Mouse (Mus musculus) cerebellum, adult 2 months (tissue): Measurements from ENCODE around the gene Ugt2b35.

Experiments
- CTCF ChIP-seq: fragments of 200-500 bp; IDR thresholded peaks from 2 replicates; pipeline ENCODE4 v1.5.1; 2011; ENCODE audit warnings: low read depth, mild to moderate bottlenecking, control low read depth, low read length, moderate library complexity, borderline replicate concordance; ENCODE audit not compliant: insufficient read depth
- POLR2A ChIP-seq: fragments of 200-500 bp; IDR thresholded peaks from 2 replicates; pipeline ENCODE4 v1.6.1; 2011; ENCODE audit warnings: low read length, control low read depth, borderline replicate concordance; ENCODE audit not compliant: insufficient read depth

DNA sequence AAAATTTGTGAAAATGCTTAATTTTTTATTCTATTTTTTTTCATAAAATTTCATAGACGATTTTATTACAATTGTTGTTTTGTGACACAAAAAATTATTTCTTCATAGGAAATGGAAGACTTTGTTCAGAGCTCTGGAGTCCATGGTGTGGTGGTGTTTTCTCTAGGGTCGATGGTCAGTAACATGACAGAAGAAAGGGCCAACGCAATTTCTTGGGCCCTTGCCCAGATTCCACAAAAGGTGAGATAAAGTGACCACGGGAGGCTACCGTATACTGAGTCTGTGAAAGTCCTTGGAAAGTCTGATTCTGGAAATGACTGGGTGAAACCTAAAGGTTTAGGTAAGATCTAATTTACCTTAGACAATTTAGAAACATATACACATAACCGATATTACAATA, 4.1 kb downstream of the Ugt2b35 start:
- no peak for TF ChIP-seq POLR2A
- TF ChIP-seq CTCF: no peak
